Mouse (Mus musculus) cerebellum, adult 8-10 months (tissue): ENCODE data around the gene Maoa.
A peak's percentile ranks its signal among the peaks of the same experiment; 100 is the strongest.

Source experiments
- DNase-seq: peaks from one replicate; pipeline ENCODE4 v3.0.0; 2022

Gene Maoa

GRCm38 (mm10) chrX:16619034-16619929, at the start of gene Maoa:
Maoa (plus strand) TSS chrX:16619698.
- DNase-seq, result peak; percentile 63

- DNase-seq, result peak; percentile 88
Observed at GRCm38 (mm10) chrX:16618225-16619033, 1.1 kb upstream of the Maoa start.

- DNase-seq, result no peak
Observed at GRCm38 (mm10) chrX:16656511-16656910, 37.0 kb downstream of the Maoa start.

- no peak for DNase-seq
Observed at GRCm38 (mm10) chrX:16706094-16706493, 86.6 kb downstream of the Maoa start.

GRCm38 (mm10) chrX:16714033-16714432, 94.5 kb downstream of the Maoa start:
- DNase-seq, result no peak
